Mouse (Mus musculus) cerebellum, adult 9-10 months (tissue): ENCODE results near the gene Med22.

Source experiments
- DNase-seq: peaks from one replicate; pipeline ENCODE4 v3.0.0; 2022

Gene Med22

GRCm38 (mm10) chr2:26910124-26910993, at the start of gene Med22, which contains the start of gene Rpl7a:
Med22 (minus strand) TSS chr2:26910677.
Rpl7a (plus strand) TSS chr2:26910764.
- DNase-seq = peak; percentile 100

- DNase-seq = no peak
Observed at GRCm38 (mm10) chr2:26957488-26957859, 47.0 kb upstream of the Med22 start.

DNA sequence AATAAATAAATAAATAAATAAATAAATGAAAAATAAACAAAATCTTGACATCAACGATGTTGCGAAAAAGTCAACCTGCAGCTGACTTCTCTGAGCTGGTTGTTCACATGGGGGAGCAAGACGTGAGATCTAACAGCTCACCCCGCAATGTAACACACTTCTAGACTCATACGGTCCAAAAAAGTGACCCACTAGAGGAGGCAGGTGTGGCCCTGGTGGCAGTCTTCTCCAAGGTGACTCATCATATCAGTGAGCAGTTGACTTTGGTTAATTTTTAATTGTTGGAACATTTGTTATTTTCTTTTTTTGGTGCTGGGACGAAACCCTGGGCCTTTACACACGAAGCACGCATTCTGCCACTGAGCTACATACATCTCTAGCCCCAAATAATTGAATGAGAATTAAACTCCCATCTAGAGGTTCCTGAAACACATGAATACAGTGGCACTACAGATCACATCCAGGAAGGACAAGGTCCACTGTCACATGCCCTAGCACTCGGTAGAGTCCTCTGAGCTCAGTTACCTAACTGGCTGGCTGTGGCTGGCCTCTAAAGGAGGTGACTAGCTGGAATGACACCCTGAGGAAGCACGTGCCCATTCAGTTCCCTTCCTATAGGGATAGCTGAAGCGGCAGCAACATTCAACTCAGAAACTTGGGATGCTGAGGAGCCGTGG, 46.5 kb upstream of the Med22 start:
- no peak for DNase-seq

DNA sequence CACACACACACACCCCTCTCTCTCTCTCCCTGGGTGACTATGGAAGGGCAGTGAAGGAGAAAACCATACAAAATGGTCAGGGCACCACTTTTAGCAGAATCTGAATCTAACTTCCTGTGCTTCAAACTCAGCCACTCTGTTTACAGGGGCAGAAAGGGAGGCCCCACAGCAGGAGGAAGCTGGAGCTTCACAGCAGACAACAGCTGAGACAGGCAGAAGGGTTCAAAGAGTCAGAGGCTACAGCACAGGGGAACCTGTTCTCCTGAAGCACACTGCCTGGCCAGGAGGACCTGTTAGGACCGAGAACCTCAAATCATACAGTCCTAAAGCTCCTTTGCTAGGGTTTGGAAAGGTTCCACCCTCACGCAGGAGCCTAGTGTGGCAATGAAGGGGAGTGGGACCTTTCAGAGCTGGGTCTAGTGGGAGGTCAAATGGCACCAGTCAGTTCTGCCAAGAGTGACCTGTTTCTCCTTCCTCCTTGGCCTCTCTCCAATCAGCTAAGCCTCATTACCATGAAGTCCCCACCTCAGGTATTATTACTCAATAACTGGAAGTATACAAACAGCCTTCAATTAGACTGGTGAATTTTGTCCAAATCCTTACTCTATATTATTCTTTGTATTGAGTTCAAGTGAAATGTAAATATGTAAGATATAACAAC, 44.4 kb upstream of the Med22 start:
- DNase-seq = no peak

DNA sequence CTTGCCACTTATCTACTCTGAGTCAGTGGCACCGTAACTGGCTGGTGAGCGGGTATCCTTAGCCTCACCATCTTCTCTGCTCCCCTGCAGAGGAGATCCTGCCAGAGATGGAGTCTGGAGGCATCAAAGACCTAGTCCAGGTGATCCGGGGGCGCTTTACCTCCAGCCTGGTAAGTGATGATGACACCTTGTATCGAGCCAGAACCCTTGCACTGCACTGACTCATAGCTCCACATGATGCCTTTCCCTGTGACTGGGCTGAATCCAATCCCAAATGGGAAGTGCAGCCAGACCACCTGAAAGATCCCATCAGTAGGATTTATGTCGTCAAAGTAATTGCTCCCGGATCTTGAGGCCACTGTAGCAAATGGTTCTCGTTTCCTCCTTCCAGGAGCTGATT, 42.4 kb upstream of the Med22 start:
- no peak for DNase-seq

DNA sequence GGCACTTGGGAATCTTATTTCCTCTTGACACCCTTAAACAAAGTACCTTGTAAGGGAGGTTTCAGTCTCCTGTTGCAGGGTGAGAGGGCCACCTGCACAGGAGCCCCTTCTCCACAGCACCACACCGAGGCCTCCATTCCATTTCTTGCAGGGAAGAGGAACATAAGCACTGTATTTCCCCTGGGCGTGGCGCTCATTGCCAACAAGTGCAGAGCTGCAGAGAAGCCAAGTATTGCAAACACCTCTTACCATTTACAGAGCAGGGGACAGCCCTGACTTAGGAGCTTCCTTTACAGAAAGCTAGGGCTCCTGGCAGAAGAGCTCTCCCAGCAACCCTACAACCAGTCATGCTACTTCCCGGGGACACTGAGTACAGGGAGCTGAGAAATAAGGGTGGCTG, 41.7 kb upstream of the Med22 start:
- DNase-seq = no peak

GRCm38 (mm10) chr2:26951346-26951905, 40.9 kb upstream of the Med22 start:
- DNase-seq = no peak

DNA sequence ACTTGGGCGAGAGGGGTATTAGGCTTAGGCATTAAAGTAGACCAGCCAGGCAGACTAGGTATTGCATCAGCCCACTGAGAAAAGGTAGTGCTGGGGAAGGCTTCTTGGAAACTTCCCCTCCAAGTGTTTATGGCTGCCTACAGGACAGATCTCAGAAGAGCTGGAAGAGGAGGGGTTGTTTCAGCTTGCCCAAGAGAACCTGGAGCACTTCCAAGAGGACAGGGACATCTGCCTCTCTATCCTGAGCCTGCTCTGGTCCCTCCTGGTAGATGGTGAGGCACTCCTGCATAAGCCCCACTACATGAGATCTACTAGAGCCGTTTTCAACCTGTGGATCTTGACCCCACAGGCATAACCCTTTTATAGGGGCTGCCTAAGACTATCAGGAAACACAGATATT, 39.9 kb upstream of the Med22 start:
- peak; percentile 58 for DNase-seq

- DNase-seq = no peak
Observed at GRCm38 (mm10) chr2:26943253-26943652, 32.8 kb upstream of the Med22 start.

GRCm38 (mm10) chr2:26941539-26941938, 31.1 kb upstream of the Med22 start:
- no peak for DNase-seq

DNA sequence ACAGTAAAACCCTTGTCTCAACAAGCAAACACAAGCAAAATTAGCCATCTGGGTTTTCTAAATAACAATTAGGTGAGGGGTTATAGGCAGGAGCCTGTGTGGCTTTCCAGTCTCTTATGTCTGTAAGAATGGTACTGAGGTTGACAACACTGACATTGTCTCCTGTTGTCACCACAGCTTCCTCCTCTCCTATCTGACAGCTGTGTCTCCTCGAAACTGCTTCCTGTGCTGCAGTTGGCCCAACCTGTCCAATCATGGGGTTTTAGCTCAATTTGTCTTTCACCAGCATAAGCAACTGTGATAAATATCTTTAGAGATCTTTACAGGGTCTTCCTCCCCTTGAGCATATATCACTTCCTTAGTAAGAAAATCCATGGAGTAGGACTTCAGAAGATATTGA, 25.9 kb upstream of the Med22 start:
- no peak for DNase-seq

- no peak for DNase-seq
Observed at GRCm38 (mm10) chr2:26935286-26935685, 24.8 kb upstream of the Med22 start.

- DNase-seq = peak; percentile 89
Observed at GRCm38 (mm10) chr2:26933304-26934055, 23.0 kb upstream of the Med22 start, which contains the start of the genes Surf4 and Stkld1. Surf4 (minus strand) TSS chr2:26933928. Stkld1 (plus strand) TSS chr2:26934047.

- peak; percentile 62 for DNase-seq
Observed at GRCm38 (mm10) chr2:26932473-26933303, 22.2 kb upstream of the Med22 start.

- DNase-seq = peak; percentile 84
Observed at GRCm38 (mm10) chr2:26930390-26930789, 19.9 kb upstream of the Med22 start.

GRCm38 (mm10) chr2:26927745-26928476, 17.4 kb upstream of the Med22 start:
- no peak for DNase-seq

- no peak for DNase-seq
Observed at GRCm38 (mm10) chr2:26921784-26922183, 11.3 kb upstream of the Med22 start.

- no peak for DNase-seq
Observed at GRCm38 (mm10) chr2:26920190-26920855, 9.8 kb upstream of the Med22 start.

GRCm38 (mm10) chr2:26919684-26920083, 9.2 kb upstream of the Med22 start:
- DNase-seq = no peak

DNA sequence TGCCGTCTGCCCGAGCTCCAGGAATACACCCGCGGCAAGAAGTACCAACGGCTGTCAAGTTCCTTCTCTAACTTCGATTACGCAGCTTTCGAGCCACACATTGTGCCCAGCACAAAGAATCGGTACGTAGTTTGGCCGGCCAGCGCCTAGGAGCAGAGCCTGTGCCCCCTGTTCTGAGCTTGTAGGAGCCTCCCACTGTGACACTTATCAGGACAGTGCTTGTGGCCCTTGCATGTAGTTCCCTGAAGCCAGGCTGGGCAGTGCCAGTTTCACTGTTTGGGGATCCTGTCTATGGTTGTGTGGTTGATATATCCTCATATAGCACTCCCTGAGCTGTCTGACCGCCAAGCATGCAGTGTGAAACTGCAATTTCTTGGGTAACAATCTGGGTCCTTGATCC, 6.3 kb upstream of the Med22 start:
- DNase-seq = no peak
